Mouse (Mus musculus) liver, embryonic 12.5 days (tissue): Measurements from ENCODE around the gene Npdc1. TPM values are rescaled to one million over a fixed set of nuclear protein-coding genes. Genes with fewer than 3 reads are reported as not detected.

Experiments
- ATAC-seq: fragments of 200-750 bp; cut with Nextera tagmentation; 2 replicates; pipeline ENCODE4 v1.8.0; 2017; ENCODE audit warnings: moderate number of reproducible peaks, mild to moderate bottlenecking, moderate library complexity
- H3K27ac ChIP-seq: fragments of 300-500 bp; sonication (generic); 2 replicates; pipeline ENCODE4 v1.5.1; 2016; ENCODE audit warnings: mild to moderate bottlenecking
- H3K27me3 ChIP-seq: fragments of 300-500 bp; sonication (generic); replicated peaks from 2 replicates; pipeline ENCODE4 v1.6.1; 2016; ENCODE audit warnings: mild to moderate bottlenecking, moderate library complexity
- H3K36me3 ChIP-seq: fragments of 300-500 bp; sonication (generic); 2 replicates; pipeline ENCODE4 v1.6.1; 2016; ENCODE audit warnings: mild to moderate bottlenecking, moderate library complexity
- H3K4me1 ChIP-seq: fragments of 300-500 bp; sonication (generic); 2 replicates; pipeline ENCODE4 v1.6.1; 2016
- H3K4me2 ChIP-seq: fragments of 300-500 bp; sonication (generic); 2 replicates; pipeline ENCODE4 v1.6.1; 2016; ENCODE audit warnings: mild to moderate bottlenecking, moderate library complexity
- H3K4me3 ChIP-seq: fragments of 300-500 bp; sonication (generic); 2 replicates; pipeline ENCODE4 v1.5.1; 2016; ENCODE audit warnings: mild to moderate bottlenecking, moderate library complexity
- H3K9ac ChIP-seq: fragments of 300-500 bp; sonication (generic); 2 replicates; pipeline ENCODE4 v1.6.1; 2016; ENCODE audit warnings: mild to moderate bottlenecking, moderate library complexity
- H3K9me3 ChIP-seq: fragments of 300-500 bp; sonication (generic); replicated peaks from 2 replicates; pipeline ENCODE4 v1.6.1; 2016; ENCODE audit warnings: mild to moderate bottlenecking, moderate library complexity
- WGBS: fragments of 180-500 bp; shearing (Covaris S2); methylation state at CpG from one replicate; pipeline ENCODE4 v1.1.7; 2016; ENCODE audit not compliant: insufficient replicate concordance; 5-methylcytosine and 5-hydroxymethylcytosine counted together
- microRNA-seq: library from miRNA; unstranded; fragments of <30 nt; microRNA quantifications from one replicate; pipeline ENCODE4, GENCODE M21; 2017
- polyA plus RNA-seq: library from polyadenylated mRNA; unstranded; fragments of >200 nt; fragmentation: Nextera tagmentation; extraction: Ambion mirVana; gene quantifications from 2 replicates; pipeline ENCODE4 v1.2.1, GENCODE M21; 2016

Npdc1 gene
- polyA plus RNA-seq, 1 experiment from 2014 or later: 5.3 TPM

- WGBS: 73% methylated on average over 10 of the region's 10 CpGs
- Histone ChIP-seq H3K9me3 (no peaks in the 10 kb centered on the region), H3K9ac (no peak overlapping the region), H3K4me1 (peaks cover 19% of the 10 kb centered on the region), H3K27me3 (peaks cover 11% of the 10 kb centered on the region; the same call in 1 of the 2 replicates), H3K27ac (no peak overlapping the region), H3K4me3 (no peak overlapping the region), H3K36me3 (peaks cover 16% of the 10 kb centered on the region), H3K4me2 (no peak overlapping the region)
- ATAC-seq: no peak
Measured at GRCm38 (mm10) chr2:25436286-25436820, 37.2 kb downstream of the Npdc1 start.

DNA sequence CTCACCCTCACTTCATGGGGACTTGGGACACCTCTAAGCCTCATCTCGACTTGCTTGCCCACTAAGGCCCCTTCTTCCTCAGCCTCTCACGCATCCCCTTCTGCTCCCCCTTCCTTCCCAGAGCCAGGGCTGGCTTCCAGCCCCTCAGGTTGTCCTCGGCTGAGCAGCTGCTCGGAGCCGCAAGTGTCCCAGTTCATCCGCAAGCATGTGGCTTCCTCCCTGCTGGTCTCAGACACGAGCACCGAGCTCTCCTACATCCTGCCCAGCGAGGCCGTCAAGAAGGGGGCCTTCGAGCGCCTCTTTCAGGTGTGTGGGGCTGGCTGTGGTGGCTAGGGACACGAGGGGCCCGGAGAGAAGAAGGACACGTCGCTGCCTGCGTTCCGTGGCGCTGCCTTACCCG is 41.9 kb downstream of the Npdc1 start:
- no peaks in the 10 kb centered on the region for H3K9me3 ChIP-seq
- H3K4me1 ChIP-seq: peaks cover 5% of the 10 kb centered on the region; the same call in 1 of the 2 replicates
- 78% methylated on average over 20 of the region's 20 CpGs for WGBS
- no peak for ATAC-seq
- H3K36me3 ChIP-seq: peaks cover 38% of the 10 kb centered on the region
- no peak overlapping the region for H3K9ac ChIP-seq
- H3K4me2 ChIP-seq: no peak overlapping the region
- no peaks in the 10 kb centered on the region for H3K27me3 ChIP-seq
- H3K4me3 ChIP-seq: no peak overlapping the region
- H3K27ac ChIP-seq: no peak overlapping the region

DNA sequence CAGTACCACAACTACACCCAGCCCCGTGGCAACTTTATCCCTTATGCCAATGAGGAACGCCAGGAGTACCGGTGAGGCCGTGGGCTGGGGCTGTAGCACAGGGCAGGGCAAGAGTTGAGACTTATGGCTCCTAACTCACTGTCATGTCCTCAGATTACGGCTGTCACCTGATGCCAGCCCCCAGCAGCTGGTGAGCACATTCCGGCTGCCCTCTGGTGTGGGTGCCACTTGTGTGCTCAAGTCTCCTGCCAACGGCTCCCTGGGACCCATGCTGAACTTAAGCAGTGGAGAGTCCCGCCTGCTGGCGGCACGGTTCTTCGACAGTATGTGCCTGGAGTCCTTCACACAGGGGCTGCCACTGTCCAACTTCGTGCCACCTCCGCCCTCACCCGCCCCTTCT is 43.5 kb downstream of the Npdc1 start:
- no peak overlapping the region for H3K9ac ChIP-seq
- H3K27ac ChIP-seq: no peak overlapping the region
- no peak overlapping the region for H3K4me2 ChIP-seq
- ATAC-seq: no peak
- WGBS: 81% methylated on average over 14 of the region's 14 CpGs
- no peak overlapping the region for H3K4me3 ChIP-seq
- H3K27me3 ChIP-seq: no peaks in the 10 kb centered on the region
- H3K4me1 ChIP-seq: peaks cover 4% of the 10 kb centered on the region; the same call in 1 of the 2 replicates
- peaks cover 32% of the 10 kb centered on the region for H3K36me3 ChIP-seq
- no peaks in the 10 kb centered on the region for H3K9me3 ChIP-seq

DNA sequence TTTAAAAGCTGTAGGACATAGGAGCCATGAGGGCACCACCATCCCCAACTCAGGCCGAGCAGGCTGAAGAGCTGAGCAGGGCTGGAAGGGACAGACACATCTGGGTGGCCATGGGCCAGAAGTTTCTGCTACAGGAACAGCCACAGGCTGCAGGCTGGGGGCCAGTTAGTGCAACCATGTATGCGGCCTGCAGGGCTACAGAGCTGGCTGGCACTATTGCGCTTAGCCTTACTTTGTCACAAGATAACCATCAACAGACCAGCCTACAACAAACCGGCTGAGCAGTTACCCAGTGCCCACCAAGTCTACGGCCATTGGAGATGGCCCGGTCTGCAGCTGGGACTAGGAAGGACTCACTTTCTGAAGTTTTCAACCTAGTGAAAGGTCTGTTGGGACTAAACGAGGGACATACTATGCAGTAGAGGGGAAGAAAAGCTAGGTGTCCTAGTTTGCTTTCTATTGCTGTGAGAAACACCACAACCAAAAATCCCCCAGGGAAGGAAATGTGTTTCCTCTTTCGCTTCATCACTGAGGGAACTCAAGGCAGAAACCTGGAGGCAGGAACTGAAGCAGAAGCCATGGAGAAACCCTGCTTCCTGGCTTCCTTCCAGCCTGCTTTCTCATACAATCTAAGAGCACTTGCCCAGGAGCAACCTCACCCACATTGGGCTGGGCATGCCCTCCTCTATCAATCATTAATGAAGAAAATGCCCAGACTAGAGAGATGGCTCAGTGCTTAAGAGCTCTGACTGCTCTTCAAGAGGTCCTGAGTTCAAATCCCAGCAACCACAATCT is 51.9 kb downstream of the Npdc1 start:
- H3K4me2 ChIP-seq: no peak overlapping the region
- no peak overlapping the region for H3K9ac ChIP-seq
- H3K9me3 ChIP-seq: no peaks in the 10 kb centered on the region
- H3K4me3 ChIP-seq: no peak overlapping the region
- H3K36me3 ChIP-seq: no peaks in the 10 kb centered on the region
- WGBS: 61% methylated on average over 8 of the region's 8 CpGs
- H3K27me3 ChIP-seq: no peaks in the 10 kb centered on the region
- no peak overlapping the region for H3K27ac ChIP-seq
- no peak for ATAC-seq
- H3K4me1 ChIP-seq: 0 out of 2 replicates have a peak, but pooled peaks cover under 1% of the 10 kb centered on the region

DNA sequence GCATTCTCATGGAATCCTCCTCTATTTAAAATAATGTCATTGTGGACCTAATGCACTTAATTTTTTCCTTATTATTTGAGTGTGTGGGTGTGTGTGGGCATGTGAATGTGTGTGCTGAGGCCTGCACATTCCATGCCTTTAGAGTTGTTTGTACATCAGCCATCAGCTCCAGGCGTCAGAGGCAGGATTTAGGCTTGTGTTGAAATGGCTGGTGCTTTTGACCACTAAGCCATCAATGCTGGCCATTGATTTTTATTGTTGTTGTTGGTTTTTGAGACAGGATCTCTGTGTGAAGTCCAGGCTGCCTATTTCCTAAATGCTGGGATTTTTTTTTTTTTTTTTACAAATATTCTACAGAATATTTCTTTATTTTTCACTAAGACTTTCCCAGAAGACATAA is 53.8 kb downstream of the Npdc1 start:
- Histone ChIP-seq H3K9me3 (no peaks in the 10 kb centered on the region), H3K4me2 (no peak overlapping the region), H3K27ac (no peak overlapping the region), H3K4me3 (no peak overlapping the region), H3K27me3 (no peaks in the 10 kb centered on the region), H3K9ac (no peak overlapping the region), H3K36me3 (no peaks in the 10 kb centered on the region), H3K4me1 (peaks cover 13% of the 10 kb centered on the region)
- 44% methylated on average over 1 of the region's 1 CpGs for WGBS
- no peak for ATAC-seq

- Histone ChIP-seq H3K4me2 (no peak within 1 kb of the TSS), H3K9me3 (no peaks in the 10 kb centered on the region), H3K4me3 (no peak within 1 kb of the TSS), H3K4me1 (peaks cover 36% of the 10 kb centered on the region), H3K27ac (no peak within 1 kb of the TSS), H3K36me3 (peaks cover 6% of the 10 kb centered on the region; the same call in 1 of the 2 replicates), H3K9ac (no peak within 1 kb of the TSS), H3K27me3 (no peaks in the 10 kb centered on the region)
- no peak for ATAC-seq
- WGBS: 50% methylated on average over 14 of the region's 14 CpGs
Measured at GRCm38 (mm10) chr2:25456205-25456953, 57.2 kb downstream of the Npdc1 start, which contains the start of gene Clic3. Gene Clic3 (plus strand): TSS chr2:25456838.

GRCm38 (mm10) chr2:25457022-25457896 is 58.1 kb downstream of the Npdc1 start:
- Histone ChIP-seq H3K27me3 (no peaks in the 10 kb centered on the region), H3K27ac (no peak overlapping the region), H3K4me1 (peaks cover 39% of the 10 kb centered on the region), H3K9me3 (no peaks in the 10 kb centered on the region), H3K4me2 (no peak overlapping the region), H3K36me3 (peaks cover 6% of the 10 kb centered on the region; the same call in 1 of the 2 replicates), H3K9ac (no peak overlapping the region), H3K4me3 (no peak overlapping the region)
- no peak for ATAC-seq
- 77% methylated on average over 9 of the region's 9 CpGs for WGBS

GRCm38 (mm10) chr2:25458911-25459310 is 59.8 kb downstream of the Npdc1 start:
- peaks cover 6% of the 10 kb centered on the region; the same call in 1 of the 2 replicates for H3K36me3 ChIP-seq
- no peak for ATAC-seq
- H3K9ac ChIP-seq: no peak overlapping the region
- no peaks in the 10 kb centered on the region for H3K9me3 ChIP-seq
- 73% methylated on average over 5 of the region's 5 CpGs for WGBS
- no peak overlapping the region for H3K27ac ChIP-seq
- H3K27me3 ChIP-seq: no peaks in the 10 kb centered on the region
- H3K4me1 ChIP-seq: peaks cover 39% of the 10 kb centered on the region
- no peak overlapping the region for H3K4me2 ChIP-seq
- H3K4me3 ChIP-seq: no peak overlapping the region

Small RNA genes within 50 kb of the gene (microRNA-seq; reads per million reads assigned to microRNA genes)
- gene Mir3087: not detected

Other genes with a start within 250 kb of the Npdc1 start
- gene Nrarp, start 218.6 kb upstream of the Npdc1 start, polyA plus RNA-seq: 5.9 and 6.2 TPM in 2 replicates
- gene Tor4a, start 202.5 kb upstream of the Npdc1 start, polyA plus RNA-seq: 7.2 and 7.4 TPM in 2 replicates
- 56.7 and 61.5 TPM in 2 replicates for gene Nelfb, start 187.9 kb upstream of the Npdc1 start, polyA plus RNA-seq
- not detected in 2 replicates for gene Stpg3, start 184.7 kb upstream of the Npdc1 start, polyA plus RNA-seq
- gene Fam166a, start 180.6 kb upstream of the Npdc1 start, polyA plus RNA-seq: 1.2 TPM in 1 of 2 replicates, not detected in the other
- 901 and 931 TPM in 2 replicates for gene Tubb4b, start 174.6 kb upstream of the Npdc1 start, polyA plus RNA-seq
- 0.17 TPM in 1 of 2 replicates, not detected in the other for gene Slc34a3, start 165.0 kb upstream of the Npdc1 start, polyA plus RNA-seq
- gene Rnf224, start 162.6 kb upstream of the Npdc1 start, polyA plus RNA-seq: 0.10 and 0.11 TPM in 2 replicates
- gene Rnf208, start 157.1 kb upstream of the Npdc1 start, polyA plus RNA-seq: 1.8 and 2.4 TPM in 2 replicates
- not detected in 2 replicates for gene Cysrt1, start 156.9 kb upstream of the Npdc1 start, polyA plus RNA-seq
- 4.4 and 4.8 TPM in 2 replicates for gene AL732309.1, start 152.5 kb upstream of the Npdc1 start, polyA plus RNA-seq
- 16.2 and 17.3 TPM in 2 replicates for gene Tmem203, start 143.9 kb upstream of the Npdc1 start, polyA plus RNA-seq
- 7.9 and 9.0 TPM in 2 replicates for gene Tprn, start 136.7 kb upstream of the Npdc1 start, polyA plus RNA-seq
- gene Ssna1, start 126.9 kb upstream of the Npdc1 start, polyA plus RNA-seq: 164 and 179 TPM in 2 replicates
- 63.6 and 65.3 TPM in 2 replicates for gene Anapc2, start 126.9 kb upstream of the Npdc1 start, polyA plus RNA-seq
- not detected in 2 replicates for gene Tmem210, start 111.2 kb upstream of the Npdc1 start, polyA plus RNA-seq
- gene Lrrc26, start 109.4 kb upstream of the Npdc1 start, polyA plus RNA-seq: not detected in 2 replicates
- 0.24 and 0.41 TPM in 2 replicates for gene Grin1, start 80.2 kb upstream of the Npdc1 start, polyA plus RNA-seq
- 29.4 and 30.5 TPM in 2 replicates for gene Man1b1, start 67.0 kb upstream of the Npdc1 start, polyA plus RNA-seq
- 11.2 TPM in 2 replicates for gene Dpp7, start 43.0 kb upstream of the Npdc1 start, polyA plus RNA-seq
- 13.5 and 14.0 TPM in 2 replicates for gene Uap1l1, start 33.7 kb upstream of the Npdc1 start, polyA plus RNA-seq
- gene Sapcd2, start 27.0 kb upstream of the Npdc1 start, polyA plus RNA-seq: 34.6 and 38.0 TPM in 2 replicates
- 0.13 and 0.19 TPM in 2 replicates for gene Entpd2, start 3.5 kb upstream of the Npdc1 start, polyA plus RNA-seq
- 0.31 and 0.54 TPM in 2 replicates for gene Fut7, start 23.9 kb downstream of the Npdc1 start, polyA plus RNA-seq
- 2.8 and 3.1 TPM in 2 replicates for gene Abca2, start 29.4 kb downstream of the Npdc1 start, polyA plus RNA-seq
- 0.45 and 0.68 TPM in 2 replicates for gene Clic3, start 57.5 kb downstream of the Npdc1 start, polyA plus RNA-seq
- 9.1 and 11.4 TPM in 2 replicates for gene Paxx, start 61.7 kb downstream of the Npdc1 start, polyA plus RNA-seq
- gene Ptgds, start 70.7 kb downstream of the Npdc1 start, polyA plus RNA-seq: 0.20 and 0.22 TPM in 2 replicates
- not detected in 2 replicates for gene Lcn12, start 94.6 kb downstream of the Npdc1 start, polyA plus RNA-seq
- gene Fbxw5, start 101.4 kb downstream of the Npdc1 start, polyA plus RNA-seq: 39.9 and 42.7 TPM in 2 replicates
- 17.4 and 18.8 TPM in 2 replicates for gene C8g, start 102.4 kb downstream of the Npdc1 start, polyA plus RNA-seq
- gene Traf2, start 147.6 kb downstream of the Npdc1 start, polyA plus RNA-seq: 22.4 and 24.4 TPM in 2 replicates
- gene Edf1, start 158.5 kb downstream of the Npdc1 start, polyA plus RNA-seq: 293 and 311 TPM in 2 replicates
- 0.38 and 0.45 TPM in 2 replicates for gene Mamdc4, start 175.5 kb downstream of the Npdc1 start, polyA plus RNA-seq
- 67.8 and 69.2 TPM in 2 replicates for gene Phpt1, start 175.9 kb downstream of the Npdc1 start, polyA plus RNA-seq
- gene Ajm1, start 182.4 kb downstream of the Npdc1 start, polyA plus RNA-seq: not detected in 2 replicates
- gene Rabl6, start 209.2 kb downstream of the Npdc1 start, polyA plus RNA-seq: 41.8 and 42.9 TPM in 2 replicates
- 0.14 and 0.28 TPM in 2 replicates for gene Ccdc183, start 218.3 kb downstream of the Npdc1 start, polyA plus RNA-seq
- gene Tmem141, start 222.7 kb downstream of the Npdc1 start, polyA plus RNA-seq: 7.1 and 8.0 TPM in 2 replicates
- 30.8 and 35.6 TPM in 2 replicates for gene Fcna, start 228.7 kb downstream of the Npdc1 start, polyA plus RNA-seq